In the genomic region with DNA sequence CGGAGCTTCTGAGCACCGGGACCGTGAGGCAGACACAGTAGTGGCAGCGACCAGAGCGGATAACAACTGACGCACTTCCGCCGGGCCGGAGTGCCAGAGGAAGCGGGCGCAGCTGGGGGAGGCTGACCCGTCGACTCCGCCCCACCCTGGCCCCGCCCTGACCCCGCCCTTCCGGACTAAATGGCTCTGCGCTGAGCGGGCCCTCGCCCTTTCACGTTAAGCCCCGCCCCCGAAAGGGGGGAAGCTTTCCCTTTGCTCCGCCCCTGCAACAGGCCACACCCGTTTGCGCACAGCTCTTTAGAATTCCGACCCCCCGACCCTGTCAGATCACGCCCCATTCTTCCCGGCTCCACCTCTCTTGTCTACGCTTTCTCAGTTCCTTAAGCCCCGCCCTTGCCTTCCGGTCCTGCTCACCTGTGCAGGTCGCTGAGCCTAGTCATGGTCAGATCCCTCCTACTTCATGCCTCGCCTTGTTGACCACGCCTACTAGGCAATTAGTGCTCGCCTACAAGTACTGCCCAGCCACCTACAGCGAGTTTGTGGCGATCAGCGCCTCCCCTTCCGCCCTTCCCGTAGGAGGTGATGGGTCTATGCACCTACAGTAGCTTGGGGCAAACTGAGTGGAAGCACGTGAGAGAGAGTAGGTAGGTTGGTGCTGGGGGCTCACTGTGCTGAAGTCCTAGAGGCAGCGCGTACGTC, we compare ENCODE assay signal across 8 mouse cellular contexts. TPM values are rescaled to one million over a fixed set of nuclear protein-coding genes. Genes with fewer than 3 reads are reported as not detected.
A peak's percentile ranks its signal among the peaks of the same experiment; 100 is the strongest.
DNase-seq lines count a peak whose midpoint lies in the region; ATAC-seq lines count a peak whose summit lies in the region.

A gene (minus strand): TSS at position 68 of the 699 bp plus-strand sequence.

- peak; percentile 93 for DNase-seq in c-Kit-negative CD71-positive TER-119-positive erythroid progenitor cells, embryonic 14.5 days (ENCODE audit: low read depth, low spot score)
- peak; percentile 85 for DNase-seq in fibroblast of lung, adult 2 months (ENCODE audit: low read depth)
- peak; percentile 98 for DNase-seq in kidney, postnatal 14 days
- DNase-seq in liver, embryonic 13.5 days = peak; percentile 96
- DNase-seq in neural tube, embryonic 10.5 days (ENCODE audit: extremely low spot score, low spot score) = peak; percentile 98

- H3K36me3 ChIP-seq in heart, embryonic 14.5 days (ENCODE audit: control insufficient read depth, insufficient read depth, low read length) = no peaks in the 10 kb centered on the region
- no peaks in the 10 kb centered on the region for H3K36me3 ChIP-seq in liver, embryonic 13.5 days
- H3K36me3 ChIP-seq in stomach, embryonic 16.5 days (ENCODE audit: control insufficient read depth, insufficient read depth, low read length) = no peaks in the 10 kb centered on the region

- peak within 1 kb of the TSS; percentile 90 for H3K9ac ChIP-seq in heart, embryonic 14.5 days (ENCODE audit: low read length)
- peak within 1 kb of the TSS; percentile 96 for H3K9ac ChIP-seq in liver, embryonic 13.5 days
- H3K9ac ChIP-seq in stomach, embryonic 16.5 days (ENCODE audit: low read length) = peak within 1 kb of the TSS; percentile 96

- H3K4me2 ChIP-seq in heart, embryonic 14.5 days (ENCODE audit: low read length) = peak within 1 kb of the TSS; percentile 86
- peak within 1 kb of the TSS; percentile 97 for H3K4me2 ChIP-seq in liver, embryonic 13.5 days
- peak within 1 kb of the TSS; percentile 97 for H3K4me2 ChIP-seq in stomach, embryonic 16.5 days (ENCODE audit: low read depth, low read length)

- H3K4me3 ChIP-seq in heart, embryonic 14.5 days (ENCODE audit: control insufficient read depth in 1 of 2, insufficient read depth in 1 of 2, low read depth in 1 of 2, low read length in 2 of 2) = peak within 1 kb of the TSS; percentile 78 to 97
- peak within 1 kb of the TSS; percentile 98 for H3K4me3 ChIP-seq in liver, embryonic 13.5 days (replicated peaks)
- peak within 1 kb of the TSS; percentile 73 for H3K4me3 ChIP-seq in stomach, embryonic 16.5 days (replicated peaks; ENCODE audit: low read length)

- WGBS in heart, embryonic 14.5 days = 1% methylated on average over 40 of the region's 46 CpGs
- WGBS in liver, embryonic 13.5 days (ENCODE audit: insufficient replicate concordance) = 1% methylated on average over 45 of the region's 46 CpGs
- under 1% methylated on average over 43 of the region's 46 CpGs for WGBS in stomach, embryonic 16.5 days

- H3K27ac ChIP-seq in heart, embryonic 14.5 days (replicated peaks in 1 of 2; ENCODE audit: control insufficient read depth in 1 of 2, insufficient read depth in 1 of 2, low read depth in 2 of 2, low read length in 2 of 2) = peak within 1 kb of the TSS; percentile 41 to 81
- H3K27ac ChIP-seq in liver, embryonic 13.5 days = peak within 1 kb of the TSS; percentile 86
- peak within 1 kb of the TSS; percentile 70 for H3K27ac ChIP-seq in stomach, embryonic 16.5 days (ENCODE audit: low read length)

- peaks cover 11 to 24% of the 10 kb centered on the region in 2 experiments for H3K4me1 ChIP-seq in heart, embryonic 14.5 days (ENCODE audit: control insufficient read depth in 2 of 2, insufficient read depth in 2 of 2, low read length in 2 of 2)
- peaks cover 46% of the 10 kb centered on the region for H3K4me1 ChIP-seq in liver, embryonic 13.5 days (replicated peaks)
- peaks cover 15% of the 10 kb centered on the region for H3K4me1 ChIP-seq in stomach, embryonic 16.5 days (ENCODE audit: control insufficient read depth, insufficient read depth, low read length)

- no peaks in the 10 kb centered on the region for H3K27me3 ChIP-seq in heart, embryonic 14.5 days (ENCODE audit: control insufficient read depth, insufficient read depth, low read length)
- H3K27me3 ChIP-seq in liver, embryonic 13.5 days = peaks cover 11% of the 10 kb centered on the region; the same call in 1 of the 2 replicates
- H3K27me3 ChIP-seq in stomach, embryonic 16.5 days (ENCODE audit: control insufficient read depth, insufficient read depth, low read length) = no peaks in the 10 kb centered on the region

- peak; percentile 82 for ATAC-seq in CD4-positive, CD25-positive, alpha-beta regulatory T cell, adult 4 months
- peak; percentile 96 for ATAC-seq in heart, embryonic 14.5 days (ENCODE audit: insufficient number of reproducible peaks, insufficient read depth, low FRiP score, low read depth)
- ATAC-seq in liver, embryonic 13.5 days (ENCODE audit: low read depth) = peak; percentile 97
- ATAC-seq in stomach, embryonic 16.5 days (ENCODE audit: insufficient read depth, low FRiP score) = peak; percentile 96

- no peaks in the 10 kb centered on the region for H3K9me3 ChIP-seq in heart, embryonic 14.5 days (ENCODE audit: control insufficient read depth, low read length)
- H3K9me3 ChIP-seq in liver, embryonic 13.5 days (replicated peaks) = no peaks in the 10 kb centered on the region
- no peaks in the 10 kb centered on the region for H3K9me3 ChIP-seq in stomach, embryonic 16.5 days (replicated peaks; ENCODE audit: control insufficient read depth, low read length)

RNA-seq across cellular contexts. Expression of the gene that starts here (rescaled TPM):
- polyA plus RNA-seq in CD4-positive, CD25-positive, alpha-beta regulatory T cell, adult 4 months (2017; shearing (Covaris generic)) = 1 to 10 TPM; 4.2 to 7.2 TPM
- polyA plus RNA-seq in heart, embryonic 14.5 days (2014; fragmentation: Nextera tagmentation; extraction: Ambion mirVana) = 12.8 and 13.5 TPM in 2 replicates
- 3.3 and 3.7 TPM in 2 replicates for polyA plus RNA-seq in liver, embryonic 13.5 days (2015; fragmentation: Nextera tagmentation; extraction: Ambion mirVana)
- polyA plus RNA-seq in stomach, embryonic 16.5 days (2015; fragmentation: Nextera tagmentation; extraction: Ambion mirVana) = 4.9 and 5.5 TPM in 2 replicates

Comparison
In these comparisons a context has a peak if more than half of its experiments do, and no peak if none do; other contexts are left out.
1. Peak in every context shown above with its lines: DNase-seq, ATAC-seq, H3K4me3 ChIP-seq and H3K27ac ChIP-seq.